Mouse (Mus musculus) neural tube, embryonic 11.5 days (tissue): ENCODE results near the gene Snx11. TPM values are rescaled to one million over a fixed set of nuclear protein-coding genes. Genes with fewer than 3 reads are reported as not detected.

Experiments
- ATAC-seq: fragments of 200-750 bp; cut with Nextera tagmentation; 2 replicates; pipeline ENCODE4 v1.8.0; 2017; ENCODE audit warnings: moderate number of reproducible peaks, mild to moderate bottlenecking, moderate TSS enrichment, moderate library complexity; ENCODE audit not compliant: insufficient read depth, low FRiP score, low TSS enrichment
- DNase-seq: peaks from one replicate; pipeline ENCODE4 v3.0.0-alpha.2; 2015; ENCODE audit warnings: low spot score
- H3K27ac ChIP-seq: fragments of 300-500 bp; sonication (generic); 2 replicates; pipeline ENCODE4 v1.5.1; 2014; ENCODE audit warnings: low read depth, mild to moderate bottlenecking, low read length
- H3K27me3 ChIP-seq: fragments of 300-500 bp; sonication (generic); 2 replicates; pipeline ENCODE4 v1.6.1; 2014; ENCODE audit warnings: mild to moderate bottlenecking, low read length, mixed read lengths; ENCODE audit not compliant: control insufficient read depth, insufficient read depth
- H3K36me3 ChIP-seq: fragments of 300-500 bp; sonication (generic); 2 replicates; pipeline ENCODE4 v1.6.1; 2014; ENCODE audit warnings: mild to moderate bottlenecking, low read length, moderate library complexity, mixed read lengths; ENCODE audit not compliant: control insufficient read depth, insufficient read depth
- H3K4me1 ChIP-seq: fragments of 300-500 bp; sonication (generic); 2 replicates; pipeline ENCODE4 v1.6.1; 2014; ENCODE audit warnings: low read length, mixed read lengths; ENCODE audit not compliant: control insufficient read depth, insufficient read depth
- H3K4me2 ChIP-seq: fragments of 300-500 bp; sonication (generic); 2 replicates; pipeline ENCODE4 v1.6.1; 2014; ENCODE audit warnings: low read depth, mild to moderate bottlenecking, moderate library complexity
- H3K4me3 ChIP-seq: fragments of 300-500 bp; sonication (generic); 2 replicates; pipeline ENCODE4 v1.5.1; 2014; ENCODE audit warnings: low read depth, low read length
- H3K9ac ChIP-seq: fragments of 300-500 bp; sonication (generic); 2 replicates; pipeline ENCODE4 v1.6.1; 2014; ENCODE audit warnings: mild to moderate bottlenecking, low read length
- H3K9me3 ChIP-seq: fragments of 300-500 bp; sonication (generic); 2 replicates; pipeline ENCODE4 v1.6.1; 2016; ENCODE audit warnings: low read length; ENCODE audit not compliant: control insufficient read depth
- WGBS: fragments of 180-500 bp; shearing (Covaris S2); extraction: QIAGEN DNeasy Blood & Tissue Kit; methylation state at CpG from one replicate; pipeline ENCODE4 v1.1.7; 2014; 5-methylcytosine and 5-hydroxymethylcytosine counted together
- polyA plus RNA-seq: library from polyadenylated mRNA; unstranded; fragments of >200 nt; fragmentation: Nextera tagmentation; extraction: Ambion mirVana; gene quantifications from 2 replicates; pipeline ENCODE4 v1.2.1, GENCODE M21; 2014

The Snx11 gene
- polyA plus RNA-seq, 1 experiment from 2014 or later: 20.9 TPM

- H3K36me3 ChIP-seq: peaks cover 25% of the 10 kb centered on the region
- 79% methylated on average over 1 of the region's 1 CpGs for WGBS
These were observed 30.7 kb upstream of the Snx11 start for GRCm38 (mm10) chr11:96808066-96808465.

GRCm38 (mm10) chr11:96805606-96806005 is 28.2 kb upstream of the Snx11 start:
- no peaks in the 10 kb centered on the region for H3K27me3 ChIP-seq
- no peaks in the 10 kb centered on the region for H3K4me1 ChIP-seq
- 96% methylated on average over 5 of the region's 5 CpGs for WGBS
- H3K4me2 ChIP-seq: no peak overlapping the region
- no peak overlapping the region for H3K9ac ChIP-seq
- ATAC-seq (no peak), DNase-seq (no peak)
- H3K4me3 ChIP-seq: no peak overlapping the region
- H3K36me3 ChIP-seq: peaks cover 28% of the 10 kb centered on the region
- no peaks in the 10 kb centered on the region for H3K9me3 ChIP-seq
- H3K27ac ChIP-seq: no peak overlapping the region

More at GRCm38 (mm10) chr11:96808066-96808465, 30.7 kb upstream of the Snx11 start:
- Histone ChIP-seq H3K27ac (no peak overlapping the region), H3K4me2 (no peak overlapping the region), H3K4me3 (no peak overlapping the region), H3K9ac (no peak overlapping the region), H3K27me3 (no peaks in the 10 kb centered on the region), H3K9me3 (no peaks in the 10 kb centered on the region), H3K4me1 (no peaks in the 10 kb centered on the region)
- ATAC-seq (no peak), DNase-seq (peak; percentile 9)

GRCm38 (mm10) chr11:96799511-96799910 is 22.2 kb upstream of the Snx11 start:
- DNase-seq: no peak
- no peak overlapping the region for H3K4me2 ChIP-seq
- H3K36me3 ChIP-seq: peaks cover 11% of the 10 kb centered on the region; the same call in 1 of the 2 replicates
- H3K4me3 ChIP-seq: no peak overlapping the region
- H3K27ac ChIP-seq: no peak overlapping the region
- no peak for ATAC-seq
- no peaks in the 10 kb centered on the region for H3K4me1 ChIP-seq
- no peaks in the 10 kb centered on the region for H3K27me3 ChIP-seq
- no peaks in the 10 kb centered on the region for H3K9me3 ChIP-seq
- WGBS: 92% methylated on average over 2 of the region's 2 CpGs
- no peak overlapping the region for H3K9ac ChIP-seq

GRCm38 (mm10) chr11:96796586-96796985 is 19.2 kb upstream of the Snx11 start:
- Histone ChIP-seq H3K9me3 (no peaks in the 10 kb centered on the region), H3K9ac (no peak overlapping the region), H3K4me3 (no peak overlapping the region), H3K36me3 (0 out of 2 replicates have a peak, but pooled peaks cover 6% of the 10 kb centered on the region), H3K4me1 (no peaks in the 10 kb centered on the region), H3K27me3 (no peaks in the 10 kb centered on the region), H3K4me2 (no peak overlapping the region), H3K27ac (no peak overlapping the region)
- DNase-seq (no peak), ATAC-seq (no peak)
- WGBS: 90% methylated on average over 1 of the region's 1 CpGs

GRCm38 (mm10) chr11:96796081-96796480 is 18.7 kb upstream of the Snx11 start:
- DNase-seq (no peak), ATAC-seq (no peak)
- Histone ChIP-seq H3K9ac (no peak overlapping the region), H3K4me2 (no peak overlapping the region), H3K4me3 (no peak overlapping the region), H3K4me1 (no peaks in the 10 kb centered on the region), H3K27me3 (no peaks in the 10 kb centered on the region), H3K9me3 (no peaks in the 10 kb centered on the region), H3K36me3 (0 out of 2 replicates have a peak, but pooled peaks cover 6% of the 10 kb centered on the region), H3K27ac (no peak overlapping the region)
- WGBS: 97% methylated on average over 2 of the region's 2 CpGs

- H3K27me3 ChIP-seq: no peaks in the 10 kb centered on the region
- H3K4me1 ChIP-seq: peaks cover 2% of the 10 kb centered on the region; the same call in 1 of the 2 replicates
- no peak overlapping the region for H3K4me3 ChIP-seq
- H3K4me2 ChIP-seq: no peak overlapping the region
- H3K36me3 ChIP-seq: 0 out of 2 replicates have a peak, but pooled peaks cover 6% of the 10 kb centered on the region
- no peak overlapping the region for H3K9ac ChIP-seq
- no peak for DNase-seq
- no peak overlapping the region for H3K27ac ChIP-seq
- WGBS: 96% methylated on average over 13 of the region's 13 CpGs
- ATAC-seq: no peak
- H3K9me3 ChIP-seq: no peaks in the 10 kb centered on the region
These were observed 18.1 kb upstream of the Snx11 start for GRCm38 (mm10) chr11:96795491-96795890.

- 11% methylated on average over 1 of the region's 1 CpGs for WGBS
These were observed 13.3 kb upstream of the Snx11 start for GRCm38 (mm10) chr11:96790681-96791080.

GRCm38 (mm10) chr11:96789990-96790389 is 12.6 kb upstream of the Snx11 start:
- H3K27me3 ChIP-seq: no peaks in the 10 kb centered on the region
- no peak for ATAC-seq
- H3K9ac ChIP-seq: peak overlapping the region; percentile 91
- DNase-seq: no peak
- peaks cover 8% of the 10 kb centered on the region; the same call in 1 of the 2 replicates for H3K4me1 ChIP-seq
- H3K36me3 ChIP-seq: no peaks in the 10 kb centered on the region
- peak overlapping the region; percentile 69 for H3K4me3 ChIP-seq
- H3K9me3 ChIP-seq: no peaks in the 10 kb centered on the region
- 8% methylated on average over 5 of the region's 5 CpGs for WGBS
- no peak overlapping the region for H3K27ac ChIP-seq
- peak overlapping the region; percentile 72 for H3K4me2 ChIP-seq

More at GRCm38 (mm10) chr11:96790681-96791080, 13.3 kb upstream of the Snx11 start:
- Histone ChIP-seq H3K4me1 (peaks cover 8% of the 10 kb centered on the region; the same call in 1 of the 2 replicates), H3K27ac (no peak overlapping the region), H3K9ac (no peak overlapping the region), H3K27me3 (no peaks in the 10 kb centered on the region), H3K4me2 (peak overlapping the region; percentile 72), H3K4me3 (peak overlapping the region; percentile 69), H3K36me3 (no peaks in the 10 kb centered on the region), H3K9me3 (no peaks in the 10 kb centered on the region)
- ATAC-seq: no peak
- no peak for DNase-seq
